Mouse (Mus musculus) A20 (cell line): ENCODE measurements around the gene Mageb16.

Experiments
- DNase-seq: peaks from one replicate; pipeline ENCODE4 v3.0.0-alpha.2; 2011; ENCODE audit warnings: low read depth, low spot score

The Mageb16 gene

DNA sequence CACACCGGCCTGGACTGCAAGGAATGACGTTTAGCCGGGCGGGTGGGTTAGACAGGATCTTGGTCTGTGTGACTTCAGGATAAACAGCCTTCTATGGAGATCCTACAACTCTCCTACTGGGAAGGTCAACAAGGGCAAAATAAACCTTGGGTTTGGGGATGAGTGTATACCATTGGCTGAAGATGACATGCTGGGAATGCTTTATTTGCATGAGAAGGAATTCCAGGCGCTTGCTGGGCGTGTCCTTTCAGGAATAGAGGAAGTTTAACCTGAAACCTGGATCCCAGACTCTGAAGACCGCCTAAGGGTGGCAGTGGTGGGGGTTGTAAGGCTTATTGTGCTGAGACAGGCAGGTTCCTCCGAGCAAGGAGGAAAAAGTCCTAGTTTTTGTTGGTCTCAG lies at the start of gene Mageb16:
Mageb16 (minus strand) TSS at position 25 of the 400 bp plus-strand sequence.
- no peak for DNase-seq

- DNase-seq, result no peak
Measured at GRCm38 (mm10) chrX:79651091-79651490, 20.1 kb downstream of the Mageb16 start.

DNA sequence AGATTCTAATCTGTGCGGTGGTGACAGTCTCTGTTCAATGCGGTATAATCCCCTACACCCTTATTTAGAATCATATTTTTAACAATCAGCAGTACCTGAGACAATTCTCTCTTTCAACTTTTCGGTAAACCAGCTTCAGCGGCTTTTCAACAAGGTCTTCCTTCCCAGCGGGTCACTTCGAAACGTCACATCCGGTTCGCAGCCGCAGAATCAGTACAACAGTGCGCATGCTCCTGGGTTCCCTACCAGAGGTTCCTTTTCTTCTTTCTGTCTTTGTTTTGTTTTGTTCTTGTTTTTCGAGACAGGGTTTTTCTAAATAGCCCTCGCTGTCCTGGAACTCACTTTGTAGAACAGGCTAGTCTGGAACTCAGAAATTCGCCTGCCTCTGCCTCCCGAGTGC lies 35.8 kb downstream of the Mageb16 start:
- no peak for DNase-seq

- DNase-seq, result no peak
Measured at GRCm38 (mm10) chrX:79606462-79606861, 64.8 kb downstream of the Mageb16 start.
